ENCODE assay signal across 10 mouse cellular contexts in the genomic region with DNA sequence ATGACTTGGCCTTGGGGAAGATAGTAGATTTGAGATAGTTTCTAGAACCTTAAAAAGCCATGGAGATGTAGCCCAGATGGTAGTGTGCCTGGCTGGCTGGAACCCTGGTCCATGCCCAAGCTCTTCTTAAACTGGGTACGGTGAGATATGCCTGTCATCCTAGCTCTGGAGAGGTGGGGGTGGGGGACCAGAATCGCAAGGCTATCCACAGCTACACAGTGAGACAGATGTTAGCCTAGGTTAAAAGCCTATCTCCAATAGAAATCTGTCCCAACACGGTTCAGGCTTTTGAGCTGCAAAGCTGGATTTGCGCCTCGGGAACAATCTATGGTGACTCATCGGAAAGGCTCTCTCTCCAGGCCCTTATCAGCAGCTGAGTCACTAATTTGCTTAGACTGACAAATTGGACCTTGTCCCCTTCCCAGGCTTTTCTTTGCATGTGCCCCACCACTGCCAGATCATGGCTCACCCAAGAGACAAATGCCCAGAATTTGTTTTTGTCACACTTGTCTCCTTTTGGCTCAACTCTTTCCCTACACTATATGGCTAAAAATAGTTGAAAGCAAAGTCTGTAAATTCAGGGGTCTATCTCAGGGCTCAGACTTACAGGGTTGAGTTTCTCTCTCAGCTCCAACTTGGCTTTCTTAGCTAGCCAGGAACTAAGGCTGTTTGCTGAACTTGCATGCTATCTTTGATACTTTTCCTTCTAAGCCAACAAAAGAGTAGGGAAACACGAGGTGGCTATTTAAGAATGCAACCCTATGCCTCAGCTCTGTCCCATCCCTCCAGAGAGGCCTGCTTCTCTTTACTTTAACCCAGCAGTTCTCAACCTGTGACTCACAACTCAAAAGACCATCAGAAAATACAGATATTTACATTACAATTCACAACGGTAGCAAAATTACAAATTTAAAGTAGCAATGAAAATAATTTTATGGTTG. TPM values are rescaled to one million over a fixed set of nuclear protein-coding genes. Genes with fewer than 3 reads are reported as not detected.
DNase-seq lines count a peak whose midpoint lies in the region; ATAC-seq lines count a peak whose summit lies in the region.
"Had no signal": no experiment of that assay in that cellular context is flagged by ENCODE, and none has a peak within 500 bp of the region (broad histone marks: within the 10 kb centered on the region; RNA-seq: fewer than 3 reads in every experiment).

No protein-coding gene starts in this region.

- no peak overlapping the region for H3K9ac ChIP-seq in heart, embryonic 12.5 days
- H3K9ac ChIP-seq in lung, embryonic 15.5 days = no peak overlapping the region

- H3K4me2 ChIP-seq in heart, embryonic 12.5 days = no peak overlapping the region
- no peak overlapping the region for H3K4me2 ChIP-seq in lung, embryonic 15.5 days

- ATAC-seq in heart, embryonic 12.5 days (ENCODE audit: insufficient number of reproducible peaks, low FRiP score) = peak; percentile 53
- no peak for ATAC-seq in lung, embryonic 15.5 days (ENCODE audit: borderline replicate concordance, extremely low read depth, low FRiP score, low TSS enrichment)
- ATAC-seq: forebrain, embryonic 14.5 days had no signal

- no peaks in the 10 kb centered on the region for H3K36me3 ChIP-seq in heart, embryonic 12.5 days
- H3K36me3 ChIP-seq in lung, embryonic 15.5 days = no peaks in the 10 kb centered on the region

- no peaks in the 10 kb centered on the region for H3K27me3 ChIP-seq in heart, embryonic 12.5 days (replicated peaks)
- H3K27me3 ChIP-seq in lung, embryonic 15.5 days = no peaks in the 10 kb centered on the region

- no peak overlapping the region for H3K4me3 ChIP-seq in heart, embryonic 12.5 days
- no peak overlapping the region for H3K4me3 ChIP-seq in lung, embryonic 15.5 days

- peaks cover 6% of the 10 kb centered on the region; the same call in 1 of the 2 replicates for H3K9me3 ChIP-seq in heart, embryonic 12.5 days (replicated peaks)
- no peaks in the 10 kb centered on the region for H3K9me3 ChIP-seq in lung, embryonic 15.5 days

- H3K27ac ChIP-seq in heart, embryonic 12.5 days (ENCODE audit: poor library complexity, severe bottlenecking) = peak overlapping the region; percentile 58
- 0 out of 2 replicates have a peak overlapping the region, but pooled peaks have one; percentile 24 for H3K27ac ChIP-seq in lung, embryonic 15.5 days

- DNase-seq in urinary bladder, postnatal 25 days (ENCODE audit: low spot score) = peak; percentile 43
- DNase-seq in urinary bladder, postnatal 4 days (ENCODE audit: low spot score in 2 of 2) = no peak
- no peak for DNase-seq in layer of hippocampus, postnatal 36 days
- DNase-seq in right cerebral cortex, postnatal 36 days (ENCODE audit: low spot score in 2 of 2) = no peak
- no peak for DNase-seq in left cerebral cortex, adult 8-10 months (ENCODE audit: low spot score in 2 of 2)
- DNase-seq in layer of hippocampus, postnatal 14 days (ENCODE audit: low spot score in 2 of 2) = no peak
- DNase-seq: cerebellum, adult 9-10 months had no signal

- H3K4me1 ChIP-seq in heart, embryonic 12.5 days (replicated peaks) = peaks cover 37% of the 10 kb centered on the region
- H3K4me1 ChIP-seq in lung, embryonic 15.5 days = peaks cover 14% of the 10 kb centered on the region

- 20% methylated on average over 8 of the region's 8 CpGs for WGBS in heart, embryonic 12.5 days
- WGBS in lung, embryonic 15.5 days = 42% methylated on average over 8 of the region's 8 CpGs

RNA-seq across cellular contexts. Expression of gene E2f6, which starts 30.3 kb away (rescaled TPM):
- 62.7 and 63.4 TPM in 2 replicates for polyA plus RNA-seq in heart, embryonic 12.5 days (2016; fragmentation: Nextera tagmentation; extraction: Ambion mirVana)
- polyA plus RNA-seq in lung, embryonic 15.5 days (2015; fragmentation: Nextera tagmentation; extraction: Ambion mirVana) = 38.4 and 38.9 TPM in 2 replicates
- total RNA-seq in layer of hippocampus, postnatal 36 days (2021) = 10 to 100 TPM; 32.2 to 33.8 TPM
- total RNA-seq in left cerebral cortex, adult 8-10 months (2022) = 10 to 100 TPM; 32.1 to 36.6 (median 34.6) TPM
- 10 to 100 TPM; 22.6 to 27.3 TPM for total RNA-seq in layer of hippocampus, postnatal 14 days (2021)

RNA-seq across cellular contexts. Expression of gene Greb1, which starts 40.4 kb away (rescaled TPM):
- 1.7 and 3.7 TPM in 2 replicates for polyA plus RNA-seq in heart, embryonic 12.5 days (2016; fragmentation: Nextera tagmentation; extraction: Ambion mirVana)
- polyA plus RNA-seq in lung, embryonic 15.5 days (2015; fragmentation: Nextera tagmentation; extraction: Ambion mirVana) = 2.9 and 3.6 TPM in 2 replicates
- total RNA-seq in layer of hippocampus, postnatal 36 days (2021) = under 1 TPM; 0.61 to 0.72 TPM
- total RNA-seq in left cerebral cortex, adult 8-10 months (2022) = 1 to 10 TPM in 2 of 4 experiments, under 1 TPM in 2; 0.63 to 1.5 (median 1.2) TPM
- total RNA-seq in layer of hippocampus, postnatal 14 days (2021) = 1 to 10 TPM in 1 of 2 experiments, under 1 TPM in 1; 0.62 to 1.1 TPM

RNA-seq across cellular contexts. Expression of gene Rock2, which starts 53.6 kb away (rescaled TPM):
- 29.7 and 32.0 TPM in 2 replicates for polyA plus RNA-seq in heart, embryonic 12.5 days (2016; fragmentation: Nextera tagmentation; extraction: Ambion mirVana)
- polyA plus RNA-seq in lung, embryonic 15.5 days (2015; fragmentation: Nextera tagmentation; extraction: Ambion mirVana) = 20.0 and 20.9 TPM in 2 replicates
- 100 to 1,000 TPM; 136 to 137 TPM for total RNA-seq in layer of hippocampus, postnatal 36 days (2021)
- total RNA-seq in left cerebral cortex, adult 8-10 months (2022) = 100 to 1,000 TPM; 122 to 132 (median 129) TPM
- 100 to 1,000 TPM in 1 of 2 experiments, 10 to 100 TPM in 1; 99.1 to 100 TPM for total RNA-seq in layer of hippocampus, postnatal 14 days (2021)
